Mouse (Mus musculus): ENCODE data around the gene Kdm4a.

Gene Kdm4a

GRCm38 (mm10) chr4:118179467-118180300 lies at the start of gene Kdm4a:
Gene Kdm4a, minus strand, starts transcription at chr4:118180043.
- ChIA-PET POLR2A (interaction anchor here (0.5 to 4.5 kb wide), 192 partner anchors 8 to 1808 kb away, joined by 3 to 69 read pairs (median 4); partner anchors contain the start of genes Ptprf (in 4 of the 4), St3gal3 (in 3 of the 4), Elovl1 (in 2 of the 4) and Slc2a1 (in 2 of the 4)), CTCF (interaction anchor here in 3 of 4 experiments (0.7 to 1.8 kb wide), 20 partner anchors 11 to 950 kb away, joined by 3 to 7 read pairs (median 4); partner anchors contain the start of gene St3gal3 (in 1 of the 3))

DNA sequence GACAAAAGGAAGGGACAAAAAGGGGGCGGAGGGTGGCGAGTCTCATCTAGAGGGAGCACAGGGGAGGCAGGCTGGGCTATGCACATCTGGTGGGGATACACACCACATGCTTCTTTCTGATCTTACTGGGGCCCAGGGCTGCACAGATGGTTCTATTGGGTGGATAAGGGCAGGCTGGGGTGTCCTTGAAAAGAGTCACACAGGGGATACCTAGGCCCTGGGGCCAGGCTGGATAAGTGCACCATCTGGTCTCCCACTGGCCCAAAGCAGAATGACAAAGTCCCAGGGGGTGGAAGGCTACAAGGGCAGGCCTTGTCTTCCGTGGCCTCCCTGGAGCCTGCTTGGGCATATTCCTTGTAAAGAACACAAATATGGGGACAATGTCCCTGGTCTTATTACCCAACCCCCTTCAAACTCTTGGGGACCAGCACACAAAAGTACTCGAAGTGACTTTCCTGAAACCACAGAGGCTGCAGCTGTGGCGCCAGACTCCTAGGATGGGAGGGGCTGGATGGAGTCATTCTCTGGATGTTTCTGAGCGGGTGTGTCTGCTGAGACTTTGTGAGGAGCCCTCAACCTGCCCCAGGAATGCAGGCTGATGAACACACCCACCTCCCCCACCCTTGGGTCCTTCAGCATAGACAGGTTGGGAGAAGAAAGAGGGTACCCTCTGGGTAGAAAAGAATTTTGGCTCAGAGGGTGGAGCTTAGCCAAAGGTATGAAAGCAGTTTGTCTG lies 49.4 kb upstream of the Kdm4a start:
- CTCF ChIA-PET, result interaction anchor here in 2 of 4 experiments (0.5 to 1.0 kb wide), 2 partner anchors 107 to 337 kb away, joined by 3 to 7 read pairs; no protein-coding TSS in a partner anchor
- POLR2A ChIA-PET, result interaction anchor here (0.6 to 8.7 kb wide), 36 partner anchors 8 to 1039 kb away, joined by 3 to 52 read pairs (median 4); partner anchors contain the start of genes Kdm4a (in 3 of the 4), Cdc20 (in 2 of the 4), Atp6v0b (in 1 of the 4) and Ptprf (in 1 of the 4)

DNA sequence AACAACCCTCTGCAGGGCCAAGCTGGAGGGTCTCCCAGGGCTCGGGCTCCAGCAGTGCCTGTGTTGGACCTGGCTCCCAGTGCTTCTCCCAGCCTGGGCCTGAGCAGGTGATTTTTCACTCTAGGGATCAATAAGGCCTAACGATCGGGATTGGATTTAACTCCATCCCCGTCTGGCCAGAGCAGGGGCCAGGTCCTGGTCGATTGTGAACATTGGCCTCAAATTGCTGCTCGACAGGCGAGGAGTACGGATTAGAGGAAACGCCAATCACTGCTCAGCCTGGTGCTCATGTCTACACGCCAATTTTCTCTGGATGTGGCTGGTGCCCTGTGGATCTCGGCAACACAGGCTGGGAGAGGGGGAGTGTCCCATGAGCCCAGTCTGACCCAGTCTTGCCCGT lies 47.6 kb upstream of the Kdm4a start:
- ChIA-PET CTCF (interaction anchor here in 2 of 4 experiments (0.7 to 0.8 kb wide), 3 partner anchors 61 to 109 kb away, joined by 3 to 5 read pairs (median 3); no protein-coding TSS in a partner anchor), POLR2A (interaction anchor here in 2 of 4 experiments (1.2 to 5.0 kb wide), 5 partner anchors 8 to 48 kb away, joined by 3 to 42 read pairs (median 5); partner anchors contain the start of gene Kdm4a (in 2 of the 2))

- ChIA-PET CTCF (interaction anchor here in 2 of 4 experiments (0.6 to 1.2 kb wide), 9 partner anchors 12 to 1039 kb away, joined by 3 to 7 read pairs (median 3); partner anchors contain the start of genes Kdm4a (in 1 of the 2) and Ptprf (in 1 of the 2)), POLR2A (interaction anchor here in 3 of 4 experiments (0.9 to 4.7 kb wide), 11 partner anchors 8 to 157 kb away, joined by 3 to 17 read pairs (median 4); partner anchors contain the start of gene Kdm4a (in 2 of the 3))
Observed at GRCm38 (mm10) chr4:118221261-118221660, 41.4 kb upstream of the Kdm4a start.

GRCm38 (mm10) chr4:118220756-118221155 lies 40.9 kb upstream of the Kdm4a start:
- ChIA-PET CTCF (interaction anchor here in 2 of 4 experiments (0.6 to 1.2 kb wide), 8 partner anchors 11 to 1039 kb away, joined by 3 to 7 read pairs (median 4); partner anchors contain the start of gene Kdm4a (in 1 of the 2)), POLR2A (interaction anchor here in 3 of 4 experiments (0.9 to 4.7 kb wide), 10 partner anchors 9 to 156 kb away, joined by 3 to 17 read pairs (median 4); partner anchors contain the start of gene Kdm4a (in 2 of the 3))

DNA sequence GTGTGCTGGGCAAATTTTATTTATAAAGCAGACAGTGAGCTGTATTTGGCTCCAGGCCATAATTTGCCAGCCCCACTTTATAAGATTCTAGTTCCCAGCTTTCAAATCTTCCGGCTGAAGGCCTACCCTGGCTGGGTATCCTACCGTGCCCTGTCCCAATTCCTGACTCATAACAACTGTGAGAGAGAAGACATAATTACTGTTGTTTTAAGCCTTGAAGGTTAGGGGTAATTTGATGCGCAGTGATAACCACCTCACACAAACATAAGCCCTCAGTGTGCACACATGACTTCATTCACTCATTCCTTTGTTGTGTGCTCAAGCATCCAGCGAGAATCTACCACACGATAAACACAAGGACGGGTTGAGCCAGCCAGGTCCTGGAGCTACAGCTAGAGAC lies 39.6 kb upstream of the Kdm4a start:
- POLR2A ChIA-PET, result interaction anchor here in 3 of 4 experiments (0.5 to 5.7 kb wide), 10 partner anchors 9 to 384 kb away, joined by 3 to 42 read pairs (median 4); partner anchors contain the start of gene Kdm4a (in 2 of the 3)
- CTCF ChIA-PET, result interaction anchor here in 2 of 4 experiments (1.0 to 1.1 kb wide), 2 partner anchors 117 to 347 kb away, joined by 3 read pairs; no protein-coding TSS in a partner anchor

DNA sequence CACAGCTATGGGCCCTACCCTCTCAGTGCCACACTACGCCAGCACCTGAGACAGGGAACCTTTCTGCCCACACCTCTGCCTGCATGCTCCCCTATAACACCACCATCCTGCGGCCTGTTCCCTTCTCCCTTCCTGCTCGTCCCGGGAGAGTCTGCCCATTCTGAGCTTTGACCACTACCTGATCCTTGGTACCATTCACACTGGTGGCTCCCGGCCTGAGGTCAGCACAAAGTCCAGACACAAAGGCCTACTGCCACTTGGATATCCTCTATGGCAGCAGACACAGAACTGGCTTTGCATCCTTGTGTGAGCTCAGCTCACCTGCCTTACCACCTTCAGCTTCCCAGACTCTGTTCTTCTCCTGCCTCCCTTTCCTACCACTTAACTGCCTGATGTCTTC lies 38.7 kb upstream of the Kdm4a start:
- CTCF ChIA-PET, result interaction anchor here in 1 of 4 experiments (1.2 kb wide), 1 partner anchor 74 kb away, joined by 3 read pairs; no protein-coding TSS in a partner anchor
- POLR2A ChIA-PET, result interaction anchor here in 2 of 4 experiments (0.6 to 5.7 kb wide), 12 partner anchors 10 to 848 kb away, joined by 3 to 42 read pairs (median 4); partner anchors contain the start of gene Kdm4a (in 2 of the 2)

DNA sequence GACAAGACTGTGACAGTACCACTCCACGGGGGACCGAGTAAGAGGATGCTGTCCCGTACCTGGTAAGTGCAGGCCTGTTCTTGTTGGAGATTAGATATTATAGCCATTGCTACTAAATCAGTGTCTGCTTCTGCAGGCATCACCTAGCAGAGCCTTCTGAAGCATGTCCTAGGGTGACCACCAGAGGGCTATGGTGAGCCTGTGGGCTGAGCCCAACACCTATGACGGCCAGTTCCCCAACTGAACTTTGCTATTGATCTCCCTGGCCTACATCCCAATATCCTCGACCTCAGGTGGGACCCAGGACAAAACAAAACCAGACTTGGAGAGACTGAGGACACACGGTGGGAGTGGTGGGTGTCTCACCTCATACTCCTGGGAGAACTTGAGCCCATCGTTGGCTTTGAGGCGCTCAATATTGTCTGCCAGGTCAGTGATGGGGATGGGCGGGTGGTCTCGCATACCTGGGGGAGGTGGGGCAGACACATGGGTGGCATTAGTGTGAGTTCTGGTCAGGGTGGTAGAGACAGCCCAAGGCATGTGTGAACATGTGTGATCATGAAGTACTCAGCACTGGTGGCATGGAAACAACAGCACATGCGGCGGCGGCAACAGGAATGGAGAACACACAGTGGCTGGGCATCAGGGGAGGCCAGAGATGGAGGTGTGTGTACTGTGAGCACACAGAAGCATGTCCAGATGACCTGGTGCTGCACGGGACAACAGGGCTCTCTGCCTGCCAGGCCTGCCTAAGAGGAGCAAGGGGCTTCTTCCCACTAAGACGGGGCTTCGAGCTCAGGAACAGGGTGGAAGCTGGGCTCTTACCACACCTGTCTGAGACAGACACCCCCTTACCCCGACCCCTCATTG lies 37.1 kb upstream of the Kdm4a start:
- ChIA-PET POLR2A (interaction anchor here in 3 of 4 experiments (0.7 to 5.7 kb wide), 12 partner anchors 9 to 70 kb away, joined by 3 to 42 read pairs (median 4); partner anchors contain the start of gene Kdm4a (in 2 of the 3)), CTCF (interaction anchor here in 3 of 4 experiments (0.6 to 3.1 kb wide), 7 partner anchors 37 to 459 kb away, joined by 3 to 16 read pairs (median 5); partner anchors contain the start of genes Ptprf (in 2 of the 3) and Kdm4a (in 1 of the 3))

DNA sequence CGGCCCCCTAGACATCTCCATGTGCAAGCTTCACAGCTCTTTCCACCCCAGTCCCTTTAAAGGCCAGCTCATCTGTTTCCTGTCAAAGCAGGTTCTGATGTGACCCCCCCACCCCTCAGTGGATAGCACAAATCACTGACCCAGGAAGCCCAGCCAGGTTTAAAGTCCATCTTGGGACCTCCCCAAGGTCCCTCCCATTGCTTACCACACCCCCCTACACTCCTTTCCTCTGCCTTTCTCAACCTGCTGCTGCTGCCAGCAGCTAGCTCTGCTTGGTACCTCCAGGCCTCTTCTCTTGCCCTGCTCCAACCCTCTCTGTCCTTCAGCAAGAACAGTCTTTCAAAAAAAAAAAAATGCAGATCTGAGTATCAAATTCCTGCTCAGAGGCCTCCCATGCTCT lies 35.0 kb upstream of the Kdm4a start:
- CTCF ChIA-PET, result interaction anchor here in 2 of 4 experiments (1.0 to 3.1 kb wide), 2 partner anchors 78 kb away, joined by 5 to 16 read pairs; no protein-coding TSS in a partner anchor
- POLR2A ChIA-PET, result interaction anchor here in 3 of 4 experiments (0.6 to 5.7 kb wide), 15 partner anchors 9 to 1030 kb away, joined by 3 to 42 read pairs (median 4); partner anchors contain the start of gene Kdm4a (in 2 of the 3)

- POLR2A ChIA-PET, result interaction anchor here (0.7 to 2.7 kb wide), 6 partner anchors 8 to 534 kb away, joined by 3 to 13 read pairs (median 6); partner anchors contain the start of gene Kdm4a (in 2 of the 4)
- CTCF ChIA-PET, result interaction anchor here in 1 of 4 experiments (0.6 kb wide), 1 partner anchor 1004 kb away, joined by 3 read pairs; no protein-coding TSS in a partner anchor
Observed at GRCm38 (mm10) chr4:118206918-118207640, 27.2 kb upstream of the Kdm4a start.

- POLR2A ChIA-PET, result interaction anchor here in 3 of 4 experiments (0.6 to 2.7 kb wide), 8 partner anchors 9 to 98 kb away, joined by 3 to 13 read pairs (median 5); partner anchors contain the start of gene Kdm4a (in 2 of the 3)
Observed at GRCm38 (mm10) chr4:118205906-118206305, 26.1 kb upstream of the Kdm4a start.

DNA sequence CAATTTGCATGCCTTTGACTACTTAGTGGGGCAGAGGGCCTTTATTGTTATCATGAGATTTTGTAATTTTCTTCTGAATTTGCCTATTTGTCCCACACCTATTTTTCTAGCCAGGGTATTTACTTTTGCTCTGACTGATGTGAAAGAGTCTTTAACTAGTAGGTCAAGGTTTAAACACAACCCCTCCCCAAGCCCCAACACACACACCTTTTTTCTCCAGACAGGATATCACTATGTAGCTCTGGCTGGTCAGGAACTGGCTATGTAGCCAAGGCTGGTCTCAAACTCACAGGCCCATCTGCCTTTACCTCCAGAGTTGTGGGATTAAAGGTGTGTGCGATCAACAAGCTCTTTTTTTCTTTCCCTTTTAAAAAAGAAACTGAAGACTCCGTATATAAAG lies 19.2 kb upstream of the Kdm4a start:
- CTCF ChIA-PET, result interaction anchor here in 3 of 4 experiments (0.6 to 1.9 kb wide), 6 partner anchors 11 to 1950 kb away, joined by 3 to 6 read pairs (median 4); partner anchors contain the start of gene Ptprf (in 1 of the 3)

More at GRCm38 (mm10) chr4:118205906-118206305, 26.1 kb upstream of the Kdm4a start:
- CTCF ChIA-PET, result no interaction called here

GRCm38 (mm10) chr4:118198606-118199005 lies 18.8 kb upstream of the Kdm4a start:
- CTCF ChIA-PET, result interaction anchor here in 3 of 4 experiments (0.6 to 1.8 kb wide), 4 partner anchors 37 to 368 kb away, joined by 3 to 6 read pairs (median 3); partner anchors contain the start of gene Ptprf (in 1 of the 3)
- POLR2A ChIA-PET, result interaction anchor here (0.6 to 3.6 kb wide), 26 partner anchors 11 to 386 kb away, joined by 3 to 47 read pairs (median 4); partner anchors contain the start of genes Kdm4a (in 4 of the 4) and St3gal3 (in 1 of the 4)

More for the DNA sequence above, 19.2 kb upstream of the Kdm4a start:
- POLR2A ChIA-PET, result interaction anchor here (0.7 to 3.6 kb wide), 26 partner anchors 11 to 386 kb away, joined by 3 to 47 read pairs (median 4); partner anchors contain the start of genes Kdm4a (in 4 of the 4) and St3gal3 (in 1 of the 4)

DNA sequence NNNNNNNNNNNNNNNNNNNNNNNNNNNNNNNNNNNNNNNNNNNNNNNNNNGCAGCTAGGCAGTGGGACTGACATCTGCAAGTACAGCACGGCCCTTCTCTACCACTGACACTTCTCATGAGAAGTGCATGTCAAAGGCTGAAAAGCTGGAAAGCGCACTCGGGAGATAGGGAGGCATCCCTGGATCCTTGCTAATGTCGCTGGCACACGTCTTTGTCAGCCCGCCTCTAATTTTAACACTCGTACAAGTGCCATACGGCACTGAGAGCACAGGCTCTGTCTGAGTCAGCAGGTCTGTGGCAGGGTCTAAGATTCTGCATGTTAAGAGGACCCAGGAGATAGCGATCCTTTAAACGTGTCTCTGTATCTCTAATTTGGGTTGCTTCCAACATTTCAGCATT lies 16.3 kb upstream of the Kdm4a start:
- CTCF ChIA-PET, result interaction anchor here in 2 of 4 experiments (0.6 to 1.5 kb wide), 2 partner anchors 15 to 97 kb away, joined by 3 read pairs; no protein-coding TSS in a partner anchor
- POLR2A ChIA-PET, result interaction anchor here (0.7 to 6.6 kb wide), 4 partner anchors 16 to 17 kb away, joined by 3 to 66 read pairs (median 26); partner anchors contain the start of gene Kdm4a (in 3 of the 4)
